Mouse (Mus musculus) liver, adult 2 months (tissue): ENCODE data around the gene Ptpn11.
"Not testable (repeated sequence)": the region's sequence is repeated elsewhere in the genome, so short reads cannot be mapped to it uniquely, and the experiment has no call there.

Experiments used
- CTCF ChIP-seq: fragments of 200-500 bp; IDR thresholded peaks from 2 replicates; pipeline ENCODE4 v1.5.1; 2011; ENCODE audit warnings: low read depth, low read length, control low read depth
- POLR2A ChIP-seq: fragments of 200-500 bp; IDR thresholded peaks from 2 replicates; pipeline ENCODE4 v1.6.1; 2011; ENCODE audit warnings: low read length, control low read depth; ENCODE audit not compliant: insufficient read depth; ENCODE audit errors: extremely low read depth

GRCm38 (mm10) chr5:121227330-121227729 lies 36.1 kb upstream of the Ptpn11 start:
- TF ChIP-seq CTCF, POLR2A: not testable (repeated sequence)
